Mouse (Mus musculus): ENCODE measurements around the gene Olfr514. TPM values are rescaled to one million over a fixed set of nuclear protein-coding genes. Genes with fewer than 3 reads are reported as not detected.
"Not testable (repeated sequence)": the region's sequence is repeated elsewhere in the genome, so short reads cannot be mapped to it uniquely, and the experiment has no call there.

The Olfr514 gene
- total RNA-seq (2021) = not detected
- long read RNA-seq, experiment 1 = 0 reads
- long read RNA-seq, experiment 2 = 0 reads

GRCm38 (mm10) chr7:108825897-108826296 is at the start of gene Olfr514:
Olfr514 (minus strand) TSS chr7:108825997.
- DNase-seq (ENCODE audit: low spot score in 2 of 2) = no peak

GRCm38 (mm10) chr7:108872279-108872678 is 46.5 kb upstream of the Olfr514 start, which contains the start of gene Olfr517:
Olfr517 (minus strand) TSS chr7:108872379.
- no peak for DNase-seq (ENCODE audit: low spot score in 2 of 2)

- DNase-seq (ENCODE audit: low spot score in 2 of 2) = no peak
Measured at GRCm38 (mm10) chr7:108850429-108850828, 24.6 kb upstream of the Olfr514 start, which contains the start of gene Olfr516. Olfr516 (minus strand) TSS chr7:108850529.

- DNase-seq (ENCODE audit: low spot score in 2 of 2) = not testable (repeated sequence)
Measured at GRCm38 (mm10) chr7:108814593-108815215, 11.1 kb downstream of the Olfr514 start.

GRCm38 (mm10) chr7:108797205-108797933 is 28.4 kb downstream of the Olfr514 start:
- no peak for DNase-seq (ENCODE audit: low spot score in 2 of 2)

Other genes with a start within 250 kb of the Olfr514 start
- not detected for gene Olfr506, start 215.2 kb downstream of the Olfr514 start, total RNA-seq (2021)
- not detected for gene Olfr507, start 204.2 kb downstream of the Olfr514 start, total RNA-seq (2021)
- gene Olfr508, start 196.0 kb downstream of the Olfr514 start, total RNA-seq (2021) = not detected
- gene Olfr509, start 174.1 kb downstream of the Olfr514 start, total RNA-seq (2021) = not detected
- gene Olfr510, start 159.6 kb downstream of the Olfr514 start, total RNA-seq (2021) = not detected
- gene Olfr512, start 112.7 kb downstream of the Olfr514 start, total RNA-seq (2021) = not detected
- not detected for gene Olfr513, start 75.0 kb downstream of the Olfr514 start, total RNA-seq (2021)
- not detected for gene Olfr516, start 24.5 kb upstream of the Olfr514 start, total RNA-seq (2021)
- not detected for gene Olfr517, start 46.4 kb upstream of the Olfr514 start, total RNA-seq (2021)
- not detected for gene Olfr518, start 59.0 kb upstream of the Olfr514 start, total RNA-seq (2021)
- gene Olfr519, start 68.4 kb upstream of the Olfr514 start, total RNA-seq (2021) = not detected
- under 1 TPM; 0.44 to 0.47 TPM for gene Nlrp10, start 104.2 kb upstream of the Olfr514 start, total RNA-seq (2021)
- 100 to 1,000 TPM; 163 to 167 TPM for gene Eif3f, start 108.4 kb upstream of the Olfr514 start, total RNA-seq (2021)
- gene Tub, start 124.3 kb upstream of the Olfr514 start, total RNA-seq (2021) = 1 to 10 TPM; 5.7 to 8.3 TPM